Mouse (Mus musculus) megakaryocyte, embryonic 14.5 days (primary cell): ENCODE measurements at regions not wholly inside any gene's neighbourhood (a gene's known extent, or its start where the extent isn't known, plus 50 kb on each side); places are given as distances from the start of the nearest gene placed in this dataset.

Experiments used
- FLI1 ChIP-seq: IDR thresholded peaks from 2 replicates; pipeline ENCODE4 v1.6.1; 2012; ENCODE audit warnings: low read length, inconsistent platforms, mixed read lengths
- GATA1 ChIP-seq: IDR thresholded peaks from 3 replicates; pipeline ENCODE4 v1.6.1; 2012; ENCODE audit warnings: mixed read lengths, low read length, inconsistent platforms, borderline replicate concordance

DNA sequence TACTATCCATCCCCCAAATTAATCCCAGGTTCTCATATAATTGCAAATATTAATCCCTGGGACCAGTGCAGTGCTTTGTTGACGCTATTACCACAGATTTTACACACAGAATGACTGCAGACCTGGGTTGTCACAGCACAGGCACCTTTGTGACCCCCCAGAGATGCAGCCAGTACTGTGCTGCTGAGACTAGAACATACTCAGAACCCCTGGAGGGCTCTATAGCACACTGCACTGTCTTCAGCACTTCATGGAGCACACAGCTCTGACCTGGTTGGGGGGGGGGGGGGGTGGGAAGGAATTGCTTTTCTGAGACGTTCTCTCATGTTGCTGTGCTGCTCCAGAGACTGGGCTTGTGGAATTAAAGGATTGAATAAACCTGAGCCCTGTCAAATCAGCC lies 154.9 kb upstream of the Gm34302 start:
- TF ChIP-seq GATA1 (no peak), FLI1 (no peak)
